Mouse (Mus musculus): ENCODE measurements around the gene Tnip1.
"Not testable (repeated sequence)": the region's sequence is repeated elsewhere in the genome, so short reads cannot be mapped to it uniquely, and the experiment has no call there.

The Tnip1 gene

GRCm38 (mm10) chr11:54911671-54912502, 50.8 kb downstream of the Tnip1 start:
- CTCF ChIA-PET: no interaction called here

- CTCF ChIA-PET: no interaction called here
Observed at GRCm38 (mm10) chr11:54911201-54911600, 51.5 kb downstream of the Tnip1 start.

- CTCF ChIA-PET: no interaction called here
Observed at GRCm38 (mm10) chr11:54910081-54910665, 52.5 kb downstream of the Tnip1 start.

- CTCF ChIA-PET: no interaction called here
Observed at GRCm38 (mm10) chr11:54909273-54909672, 53.4 kb downstream of the Tnip1 start.

- CTCF ChIA-PET: no interaction called here
Observed at GRCm38 (mm10) chr11:54907259-54907658, 55.5 kb downstream of the Tnip1 start.

- CTCF ChIA-PET: no interaction called here
Observed at GRCm38 (mm10) chr11:54906466-54906865, 56.3 kb downstream of the Tnip1 start.

- CTCF ChIA-PET: no interaction called here
Observed at GRCm38 (mm10) chr11:54905931-54906330, 56.8 kb downstream of the Tnip1 start.

- CTCF ChIA-PET: no interaction called here
Observed at GRCm38 (mm10) chr11:54905086-54905485, 57.6 kb downstream of the Tnip1 start.

GRCm38 (mm10) chr11:54903940-54904706, 58.6 kb downstream of the Tnip1 start:
- CTCF ChIA-PET: interaction anchor here (0.6 kb wide), 2 partner anchors 18 to 307 kb away, joined by 3 to 7 read pairs; no protein-coding TSS in a partner anchor

GRCm38 (mm10) chr11:54903339-54903738, 59.4 kb downstream of the Tnip1 start:
- CTCF ChIA-PET: interaction anchor here (0.6 to 0.9 kb wide), 3 partner anchors 19 to 89 kb away, joined by 3 to 7 read pairs (median 6); no protein-coding TSS in a partner anchor

- CTCF ChIA-PET: interaction anchor here (0.9 kb wide), 1 partner anchor 52 kb away, joined by 3 read pairs; no protein-coding TSS in a partner anchor
Observed at GRCm38 (mm10) chr11:54902333-54903323, 60.1 kb downstream of the Tnip1 start, which contains the start of gene Gpx3. Gpx3 (plus strand) TSS chr11:54902453.

GRCm38 (mm10) chr11:54899657-54900056, 63.1 kb downstream of the Tnip1 start:
- CTCF ChIA-PET: no interaction called here

GRCm38 (mm10) chr11:54897470-54897869, 65.2 kb downstream of the Tnip1 start:
- CTCF ChIA-PET: no interaction called here

- CTCF ChIA-PET: not testable (repeated sequence)
Observed at GRCm38 (mm10) chr11:54896646-54897045, 66.1 kb downstream of the Tnip1 start.

GRCm38 (mm10) chr11:54894589-54894988, 68.1 kb downstream of the Tnip1 start:
- CTCF ChIA-PET: interaction anchor here (0.6 kb wide), 1 partner anchor 202 kb away, joined by 3 read pairs; no protein-coding TSS in a partner anchor

- CTCF ChIA-PET: interaction anchor here (0.5 kb wide), 1 partner anchor 8 kb away, joined by 4 read pairs; no protein-coding TSS in a partner anchor
Observed at GRCm38 (mm10) chr11:54892091-54892490, 70.6 kb downstream of the Tnip1 start.

- CTCF ChIA-PET: no interaction called here
Observed at GRCm38 (mm10) chr11:54891341-54891740, 71.4 kb downstream of the Tnip1 start.

- CTCF ChIA-PET: interaction anchor here (0.6 kb wide), 1 partner anchor 438 kb away, joined by 3 read pairs; no protein-coding TSS in a partner anchor
Observed at GRCm38 (mm10) chr11:54887927-54888326, 74.8 kb downstream of the Tnip1 start.

GRCm38 (mm10) chr11:54885406-54885805, 77.3 kb downstream of the Tnip1 start:
- CTCF ChIA-PET: no interaction called here

- CTCF ChIA-PET: interaction anchor here (0.6 kb wide), 4 partner anchors 8 to 485 kb away, joined by 3 to 11 read pairs (median 5); no protein-coding TSS in a partner anchor
Observed at GRCm38 (mm10) chr11:54884937-54885336, 77.8 kb downstream of the Tnip1 start.

Measured in spleen, embryonic (tissue).